Comparison of ENCODE assay signal across 7 mouse cellular contexts in genomic region chr6:29270961-29271360, GRCm38 (mm10). TPM values are rescaled to one million over a fixed set of nuclear protein-coding genes. Genes with fewer than 3 reads are reported as not detected.
A peak's percentile ranks its signal among the peaks of the same experiment; 100 is the strongest.
DNase-seq lines count a peak whose midpoint lies in the region; ATAC-seq and TF ChIP-seq lines count a peak whose summit lies in the region.

No protein-coding gene starts in this region.

- H3K9ac ChIP-seq in midbrain, postnatal 0 days (replicated peaks; ENCODE audit: low read length, poor library complexity, severe bottlenecking): no peak overlapping the region

- TF ChIP-seq CTCF in C2C12 (IDR thresholded peaks at IDR 0.05; ENCODE audit: control insufficient read depth, insufficient read depth, insufficient read length): no peak
- TF ChIP-seq CTCF in lung, adult 2 months (IDR thresholded peaks at IDR 0.05; ENCODE audit: insufficient read depth, low read length): no peak
- TF ChIP-seq CTCF in midbrain, postnatal 0 days (IDR thresholded peaks at IDR 0.05): no peak

- H3K79me2 ChIP-seq in C2C12 (ENCODE audit: control insufficient read depth, insufficient read depth): peaks cover 29% of the 10 kb centered on the region

- peak; percentile 64 for DNase-seq in T-cell, adult 2 months (ENCODE audit: low spot score)
- DNase-seq in heart, postnatal 4 days: peak; percentile 49
- DNase-seq in lung, adult 2 months: no peak
- no peak for DNase-seq in midbrain, postnatal 0 days (ENCODE audit: low spot score)
- no peak for DNase-seq in gastrocnemius, adult 18-20 months (ENCODE audit: low spot score)

- no peak for TF ChIP-seq POLR2A in lung, adult 2 months (IDR thresholded peaks at IDR 0.05; ENCODE audit: borderline replicate concordance, extremely low read depth, low read depth, low read length)

- H3K27ac ChIP-seq in midbrain, postnatal 0 days (ENCODE audit: low read depth, low read length): no peak overlapping the region

- peaks cover 3% of the 10 kb centered on the region for H3K4me1 ChIP-seq in lung, adult 2 months (ENCODE audit: control insufficient read depth, insufficient read depth, low read length)
- no peaks in the 10 kb centered on the region for H3K4me1 ChIP-seq in midbrain, postnatal 0 days (ENCODE audit: insufficient read depth, low read length)

- H3K4me3 ChIP-seq in C2C12 (ENCODE audit: insufficient read depth, poor library complexity, severe bottlenecking): no peak overlapping the region
- H3K4me3 ChIP-seq in lung, adult 2 months (replicated peaks; ENCODE audit: extremely low read depth, low read depth, low read length): peak overlapping the region; percentile 50
- no peak overlapping the region for H3K4me3 ChIP-seq in midbrain, postnatal 0 days (ENCODE audit: low read depth, low read length)

- H3K79me3 ChIP-seq in C2C12 (ENCODE audit: low read depth): peaks cover 19% of the 10 kb centered on the region

- H3K27me3 ChIP-seq in C2C12 (ENCODE audit: control insufficient read depth, insufficient read depth, insufficient read length): no peaks in the 10 kb centered on the region
- no peaks in the 10 kb centered on the region for H3K27me3 ChIP-seq in midbrain, postnatal 0 days (ENCODE audit: insufficient read depth, low read length)

- H3ac ChIP-seq in C2C12 (ENCODE audit: control insufficient read depth, insufficient read length, low read depth): no peak overlapping the region

- no peaks in the 10 kb centered on the region for H3K9me3 ChIP-seq in midbrain, postnatal 0 days (ENCODE audit: low read length)

- no peak overlapping the region for H3K4me2 ChIP-seq in midbrain, postnatal 0 days (ENCODE audit: low read depth, low read length, poor library complexity, severe bottlenecking)

- ATAC-seq in midbrain, postnatal 0 days (ENCODE audit: low FRiP score): no peak
- ATAC-seq in monocyte, adult 5-6 weeks (replicated peaks; ENCODE audit: insufficient number of reproducible peaks, low FRiP score, low TSS enrichment, poor library complexity, severe bottlenecking): no peak

- H3K36me3 ChIP-seq in C2C12 (ENCODE audit: control insufficient read depth, insufficient read depth): peaks cover 18% of the 10 kb centered on the region
- no peaks in the 10 kb centered on the region for H3K36me3 ChIP-seq in midbrain, postnatal 0 days (ENCODE audit: insufficient read depth, low read length)

- WGBS in lung, adult 2 months: 3% methylated on average over 8 of the region's 8 CpGs
- WGBS in midbrain, postnatal 0 days: 23% methylated on average over 8 of the region's 8 CpGs

TF ChIP-seq in C2C12, 6 proteins besides CTCF, POLR2A, EP300 and RAD21:
- TF ChIP-seq MYOG (IDR thresholded peaks at IDR 0.05; ENCODE audit: control insufficient read depth, extremely low read depth, insufficient read length): no peak
- TF ChIP-seq MYOD1 (IDR thresholded peaks at IDR 0.05; ENCODE audit: control insufficient read depth, insufficient read length, low read depth): peak; percentile 15

RNA-seq across cellular contexts. Expression of gene Hilpda, which starts 1.3 kb away (rescaled TPM):
- polyA plus RNA-seq in C2C12 (2012; fragmentation: generic; extraction: Trizol): 33.9 TPM
- total RNA-seq in heart, postnatal 4 days (2021): 1 to 10 TPM; 9.0 to 9.6 TPM
- 154 and 155 TPM in 2 replicates for polyA plus RNA-seq in lung, adult 2 months (2012; rRNA removed)
- total RNA-seq in midbrain, postnatal 0 days (2014; rRNA removed): 14.4 and 21.2 TPM in 2 replicates
- polyA plus RNA-seq in midbrain, postnatal 0 days (2015; fragmentation: Nextera tagmentation; extraction: Ambion mirVana): 24.2 and 25.4 TPM in 2 replicates
- 1 to 10 TPM; 2.4 to 3.7 TPM for total RNA-seq in gastrocnemius, adult 18-20 months (2021)
- total RNA-seq in monocyte, adult 5-6 weeks (2017): 7.6 to 8.9 TPM (median 8.5 TPM) in 3 replicates

RNA-seq across cellular contexts. Expression of gene Fam71f2, which starts 8.4 kb away (rescaled TPM):
- polyA plus RNA-seq in C2C12 (2012; fragmentation: generic; extraction: Trizol): 0.19 TPM
- under 1 TPM in 1 of 2 experiments, not detected in 1; 0.32 TPM for total RNA-seq in heart, postnatal 4 days (2021)
- polyA plus RNA-seq in lung, adult 2 months (2012; rRNA removed): 5.3 and 5.6 TPM in 2 replicates
- 0.44 and 0.52 TPM in 2 replicates for total RNA-seq in midbrain, postnatal 0 days (2014; rRNA removed)
- 0.52 and 0.58 TPM in 2 replicates for polyA plus RNA-seq in midbrain, postnatal 0 days (2015; fragmentation: Nextera tagmentation; extraction: Ambion mirVana)
- total RNA-seq in gastrocnemius, adult 18-20 months (2021): not detected
- 1.9 TPM in 1 of 3 replicates, not detected in the others for total RNA-seq in monocyte, adult 5-6 weeks (2017)

RNA-seq across cellular contexts. Expression of gene Fam71f1, which starts 48.0 kb away (rescaled TPM):
- 0.22 TPM for polyA plus RNA-seq in C2C12 (2012; fragmentation: generic; extraction: Trizol)
- total RNA-seq in heart, postnatal 4 days (2021): not detected
- 0.08 TPM in 1 of 2 replicates, not detected in the other for polyA plus RNA-seq in lung, adult 2 months (2012; rRNA removed)
- not detected in 2 replicates for total RNA-seq in midbrain, postnatal 0 days (2014; rRNA removed)
- polyA plus RNA-seq in midbrain, postnatal 0 days (2015; fragmentation: Nextera tagmentation; extraction: Ambion mirVana): not detected in 2 replicates
- total RNA-seq in gastrocnemius, adult 18-20 months (2021): not detected
- not detected in 3 replicates for total RNA-seq in monocyte, adult 5-6 weeks (2017)

RNA-seq across cellular contexts. Expression of gene Impdh1, which starts 54.8 kb away (rescaled TPM):
- polyA plus RNA-seq in C2C12 (2012; fragmentation: generic; extraction: Trizol): 65.9 TPM
- total RNA-seq in heart, postnatal 4 days (2021): 10 to 100 TPM; 29.5 to 30.6 TPM
- polyA plus RNA-seq in lung, adult 2 months (2012; rRNA removed): 214 and 217 TPM in 2 replicates
- 35.6 and 37.5 TPM in 2 replicates for total RNA-seq in midbrain, postnatal 0 days (2014; rRNA removed)
- polyA plus RNA-seq in midbrain, postnatal 0 days (2015; fragmentation: Nextera tagmentation; extraction: Ambion mirVana): 60.6 and 62.1 TPM in 2 replicates
- 10 to 100 TPM in 1 of 2 experiments, 1 to 10 TPM in 1; 9.2 to 12.8 TPM for total RNA-seq in gastrocnemius, adult 18-20 months (2021)
- total RNA-seq in monocyte, adult 5-6 weeks (2017): 16.4 to 27.6 TPM (median 22.7 TPM) in 3 replicates

Comparison
In these comparisons a context has a peak if more than half of its experiments do, and no peak if none do; other contexts are left out.
1. DNase-seq: peak in T-cell, adult 2 months (single experiment) and heart, postnatal 4 days (single experiment); none in lung, adult 2 months (single experiment), midbrain, postnatal 0 days (single experiment) and gastrocnemius, adult 18-20 months (single experiment).